Mouse (Mus musculus): ENCODE data around the gene Sergef. TPM values are rescaled to one million over a fixed set of nuclear protein-coding genes. Genes with fewer than 3 reads are reported as not detected.

Sergef gene
- polyA plus RNA-seq, 1 experiment from 2014 or later, result 15.0 TPM

- 83% methylated on average over 10 of the region's 10 CpGs for WGBS
- no peak overlapping the region for H3K4me2 ChIP-seq (replicated peaks)
- H3K27ac ChIP-seq (replicated peaks), result no peak overlapping the region
- peaks cover 3% of the 10 kb centered on the region; the same call in 1 of the 2 replicates for H3K4me1 ChIP-seq
- no peak overlapping the region for H3K9ac ChIP-seq
- no peak overlapping the region for H3K4me3 ChIP-seq (replicated peaks)
- H3K36me3 ChIP-seq, result 0 out of 2 replicates have a peak, but pooled peaks cover 4% of the 10 kb centered on the region
- H3K9me3 ChIP-seq (replicated peaks), result no peaks in the 10 kb centered on the region
- H3K27me3 ChIP-seq, result no peaks in the 10 kb centered on the region
- no peak for ATAC-seq (ENCODE audit: insufficient number of reproducible peaks, low FRiP score, low TSS enrichment, low read depth)
These were observed 196.4 kb downstream of the Sergef start for GRCm38 (mm10) chr7:46443163-46443562.

DNA sequence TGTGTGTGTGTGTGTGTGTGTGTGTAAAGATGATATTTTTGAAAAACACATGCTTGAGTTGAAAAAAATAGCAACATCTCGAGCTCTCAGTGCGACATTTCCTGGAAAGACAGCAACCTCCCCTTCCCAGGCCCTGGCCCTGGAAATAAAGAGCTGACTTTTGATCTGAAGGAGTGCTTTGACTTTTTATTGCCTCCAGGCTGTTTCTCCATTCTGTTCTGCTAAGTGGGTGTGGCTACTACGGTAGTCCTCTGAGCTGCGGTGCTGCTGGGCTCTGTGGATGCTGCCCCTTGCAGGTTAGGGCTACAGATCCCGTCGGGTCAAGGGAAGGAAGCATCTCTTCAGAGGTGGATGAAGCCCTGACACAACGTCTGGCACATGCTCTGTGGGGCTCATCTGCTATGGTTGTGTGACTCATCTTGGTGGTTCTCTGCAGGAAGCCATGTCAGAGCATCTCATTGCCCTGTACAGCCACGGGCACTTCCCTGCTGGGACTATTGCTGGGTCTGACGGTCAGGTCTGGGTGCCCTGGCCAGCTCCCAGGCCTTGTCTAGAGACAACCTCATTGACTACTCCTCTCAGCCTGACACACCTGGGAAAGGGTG, 201.0 kb downstream of the Sergef start:
- H3K9ac ChIP-seq, result no peak overlapping the region
- H3K4me3 ChIP-seq (replicated peaks), result no peak overlapping the region
- ATAC-seq (ENCODE audit: insufficient number of reproducible peaks, low FRiP score, low TSS enrichment, low read depth), result no peak
- H3K4me2 ChIP-seq (replicated peaks), result no peak overlapping the region
- H3K36me3 ChIP-seq, result 0 out of 2 replicates have a peak, but pooled peaks cover 4% of the 10 kb centered on the region
- WGBS, result 32% methylated on average over 9 of the region's 9 CpGs
- no peak overlapping the region for H3K27ac ChIP-seq (replicated peaks)
- H3K9me3 ChIP-seq (replicated peaks), result no peaks in the 10 kb centered on the region
- peaks cover 3% of the 10 kb centered on the region; the same call in 1 of the 2 replicates for H3K4me1 ChIP-seq
- H3K27me3 ChIP-seq, result no peaks in the 10 kb centered on the region

- Histone ChIP-seq H3K27me3 (no peaks in the 10 kb centered on the region), H3K36me3 (no peaks in the 10 kb centered on the region), H3K9me3 (replicated peaks) (no peaks in the 10 kb centered on the region), H3K4me2 (replicated peaks) (no peak overlapping the region), H3K27ac (replicated peaks) (no peak overlapping the region), H3K9ac (no peak overlapping the region), H3K4me3 (replicated peaks) (no peak overlapping the region), H3K4me1 (peaks cover 3% of the 10 kb centered on the region; the same call in 1 of the 2 replicates)
- WGBS, result 92% methylated on average over 5 of the region's 5 CpGs
- no peak for ATAC-seq (ENCODE audit: insufficient number of reproducible peaks, low FRiP score, low TSS enrichment, low read depth)
These were observed 203.8 kb downstream of the Sergef start for GRCm38 (mm10) chr7:46435833-46436232.

- Histone ChIP-seq H3K4me3 (replicated peaks) (no peak overlapping the region), H3K27me3 (no peaks in the 10 kb centered on the region), H3K27ac (replicated peaks) (no peak overlapping the region), H3K4me1 (peaks cover 3% of the 10 kb centered on the region; the same call in 1 of the 2 replicates), H3K36me3 (no peaks in the 10 kb centered on the region), H3K9ac (no peak overlapping the region), H3K4me2 (replicated peaks) (no peak overlapping the region), H3K9me3 (replicated peaks) (no peaks in the 10 kb centered on the region)
- WGBS, result 72% methylated on average over 5 of the region's 5 CpGs
- ATAC-seq (ENCODE audit: insufficient number of reproducible peaks, low FRiP score, low TSS enrichment, low read depth), result no peak
These were observed 205.7 kb downstream of the Sergef start for GRCm38 (mm10) chr7:46433874-46434273.

- ATAC-seq (ENCODE audit: insufficient number of reproducible peaks, low FRiP score, low TSS enrichment, low read depth), result no peak
- Histone ChIP-seq H3K27ac (replicated peaks) (no peak overlapping the region), H3K9ac (no peak overlapping the region), H3K4me2 (replicated peaks) (no peak overlapping the region), H3K36me3 (no peaks in the 10 kb centered on the region), H3K27me3 (no peaks in the 10 kb centered on the region), H3K4me1 (no peaks in the 10 kb centered on the region), H3K4me3 (replicated peaks) (no peak overlapping the region), H3K9me3 (replicated peaks) (no peaks in the 10 kb centered on the region)
- 60% methylated on average over 4 of the region's 4 CpGs for WGBS
These were observed 214.6 kb downstream of the Sergef start for GRCm38 (mm10) chr7:46425012-46425411.

- WGBS, result 68% methylated on average over 3 of the region's 3 CpGs
- Histone ChIP-seq H3K36me3 (no peaks in the 10 kb centered on the region), H3K4me2 (replicated peaks) (no peak overlapping the region), H3K9ac (no peak overlapping the region), H3K9me3 (replicated peaks) (no peaks in the 10 kb centered on the region), H3K4me1 (no peaks in the 10 kb centered on the region), H3K27ac (replicated peaks) (no peak overlapping the region), H3K4me3 (replicated peaks) (no peak overlapping the region), H3K27me3 (no peaks in the 10 kb centered on the region)
- ATAC-seq (ENCODE audit: insufficient number of reproducible peaks, low FRiP score, low TSS enrichment, low read depth), result no peak
These were observed 215.7 kb downstream of the Sergef start for GRCm38 (mm10) chr7:46423951-46424350.

GRCm38 (mm10) chr7:46422764-46423412, 216.7 kb downstream of the Sergef start:
- Histone ChIP-seq H3K9ac (no peak overlapping the region), H3K27me3 (no peaks in the 10 kb centered on the region), H3K4me2 (replicated peaks) (no peak overlapping the region), H3K4me3 (replicated peaks) (no peak overlapping the region), H3K4me1 (no peaks in the 10 kb centered on the region), H3K36me3 (no peaks in the 10 kb centered on the region), H3K27ac (replicated peaks) (no peak overlapping the region), H3K9me3 (replicated peaks) (no peaks in the 10 kb centered on the region)
- no peak for ATAC-seq (ENCODE audit: insufficient number of reproducible peaks, low FRiP score, low TSS enrichment, low read depth)
- WGBS, result 63% methylated on average over 18 of the region's 18 CpGs

- Histone ChIP-seq H3K27ac (replicated peaks) (no peak overlapping the region), H3K9me3 (replicated peaks) (no peaks in the 10 kb centered on the region), H3K4me2 (replicated peaks) (no peak overlapping the region), H3K4me3 (replicated peaks) (no peak overlapping the region), H3K4me1 (no peaks in the 10 kb centered on the region), H3K9ac (no peak overlapping the region), H3K27me3 (no peaks in the 10 kb centered on the region), H3K36me3 (no peaks in the 10 kb centered on the region)
- no peak for ATAC-seq (ENCODE audit: insufficient number of reproducible peaks, low FRiP score, low TSS enrichment, low read depth)
- 68% methylated on average over 8 of the region's 8 CpGs for WGBS
These were observed 217.4 kb downstream of the Sergef start for GRCm38 (mm10) chr7:46422052-46422763.

- Histone ChIP-seq H3K27ac (replicated peaks) (no peak overlapping the region), H3K9me3 (replicated peaks) (no peaks in the 10 kb centered on the region), H3K4me2 (replicated peaks) (no peak overlapping the region), H3K4me3 (replicated peaks) (no peak overlapping the region), H3K9ac (no peak overlapping the region), H3K4me1 (no peaks in the 10 kb centered on the region), H3K36me3 (no peaks in the 10 kb centered on the region), H3K27me3 (no peaks in the 10 kb centered on the region)
- WGBS, result 40% methylated on average over 5 of the region's 5 CpGs
- no peak for ATAC-seq (ENCODE audit: insufficient number of reproducible peaks, low FRiP score, low TSS enrichment, low read depth)
These were observed 218.1 kb downstream of the Sergef start for GRCm38 (mm10) chr7:46421535-46421934.

DNA sequence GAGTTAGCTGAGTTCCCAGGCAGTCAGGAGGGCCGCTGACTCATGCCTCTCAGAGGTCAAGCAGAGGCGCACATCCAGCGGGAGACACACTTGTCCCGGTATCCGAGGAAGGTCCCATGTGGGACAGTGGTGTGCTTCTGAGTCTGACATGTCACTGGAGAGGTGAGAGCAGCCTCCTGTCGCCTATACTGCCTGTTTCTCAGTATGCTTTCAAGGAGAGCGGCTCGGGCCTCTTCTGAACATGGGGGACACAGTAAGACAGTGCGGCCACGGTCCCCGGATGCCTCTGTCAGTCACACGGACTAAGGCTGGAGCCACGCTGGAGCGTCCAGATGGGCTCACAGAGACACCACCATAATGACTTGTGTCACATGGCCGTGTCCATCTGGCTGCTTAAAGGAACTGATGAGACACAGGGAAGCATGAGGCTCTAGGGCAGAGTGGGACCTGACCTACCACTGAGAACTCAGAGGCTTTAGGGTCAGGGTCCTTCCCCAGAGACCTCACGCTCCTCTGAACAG, 221.4 kb downstream of the Sergef start:
- H3K27ac ChIP-seq (replicated peaks), result no peak overlapping the region
- no peaks in the 10 kb centered on the region for H3K36me3 ChIP-seq
- ATAC-seq (ENCODE audit: insufficient number of reproducible peaks, low FRiP score, low TSS enrichment, low read depth), result no peak
- no peaks in the 10 kb centered on the region for H3K4me1 ChIP-seq
- H3K4me2 ChIP-seq (replicated peaks), result no peak overlapping the region
- no peak overlapping the region for H3K4me3 ChIP-seq (replicated peaks)
- H3K27me3 ChIP-seq, result no peaks in the 10 kb centered on the region
- H3K9me3 ChIP-seq (replicated peaks), result no peaks in the 10 kb centered on the region
- WGBS, result 76% methylated on average over 16 of the region's 16 CpGs
- H3K9ac ChIP-seq, result no peak overlapping the region

GRCm38 (mm10) chr7:46417467-46417866, 222.1 kb downstream of the Sergef start:
- Histone ChIP-seq H3K27me3 (no peaks in the 10 kb centered on the region), H3K36me3 (no peaks in the 10 kb centered on the region), H3K4me3 (replicated peaks) (no peak overlapping the region), H3K9me3 (replicated peaks) (no peaks in the 10 kb centered on the region), H3K27ac (replicated peaks) (no peak overlapping the region), H3K4me2 (replicated peaks) (no peak overlapping the region), H3K9ac (no peak overlapping the region), H3K4me1 (no peaks in the 10 kb centered on the region)
- 85% methylated on average over 7 of the region's 7 CpGs for WGBS
- no peak for ATAC-seq (ENCODE audit: insufficient number of reproducible peaks, low FRiP score, low TSS enrichment, low read depth)

Data from embryonic facial prominence, embryonic 15.5 days (tissue).